Mouse (Mus musculus) heart, postnatal 4 days (tissue): Measurements from ENCODE around the gene Clec12a. TPM values are rescaled to one million over a fixed set of nuclear protein-coding genes. Genes with fewer than 3 reads are reported as not detected.

Experiments
- DNase-seq: peaks from one replicate; pipeline ENCODE4 v3.0.0; 2021
- total RNA-seq, 2 experiments: library from RNA; stranded (reverse); gene quantifications; 2 replicates each; pipeline ENCODE4 v1.2.3; 2021

Gene Clec12a
- total RNA-seq, 2 experiments from 2014 or later: 0.26 to 0.45 TPM

- no peak for DNase-seq
These were observed 38.0 kb downstream of the Clec12a start for GRCm38 (mm10) chr6:129380454-129380853.

GRCm38 (mm10) chr6:129381736-129382135 lies 39.2 kb downstream of the Clec12a start:
- no peak for DNase-seq

GRCm38 (mm10) chr6:129383466-129383865 lies 41.0 kb downstream of the Clec12a start:
- peak; percentile 21 for DNase-seq

- no peak for DNase-seq
These were observed 42.5 kb downstream of the Clec12a start for GRCm38 (mm10) chr6:129385000-129385399.

GRCm38 (mm10) chr6:129385774-129386173 lies 43.3 kb downstream of the Clec12a start, which contains the start of gene Clec12b:
Gene Clec12b, minus strand, starts transcription at chr6:129385874.
- DNase-seq: no peak

GRCm38 (mm10) chr6:129393087-129393720 lies 50.7 kb downstream of the Clec12a start:
- DNase-seq: no peak

- no peak for DNase-seq
These were observed 51.2 kb downstream of the Clec12a start for GRCm38 (mm10) chr6:129393732-129394131.

GRCm38 (mm10) chr6:129396997-129397396 lies 54.5 kb downstream of the Clec12a start, which contains the start of gene Clec1b:
Gene Clec1b, plus strand, starts transcription at chr6:129397297.
- no peak for DNase-seq

GRCm38 (mm10) chr6:129399945-129400344 lies 57.5 kb downstream of the Clec12a start:
- peak; percentile 57 for DNase-seq

- no peak for DNase-seq
These were observed 59.9 kb downstream of the Clec12a start for GRCm38 (mm10) chr6:129402404-129402803.

GRCm38 (mm10) chr6:129403391-129403790 lies 60.9 kb downstream of the Clec12a start:
- DNase-seq: no peak

- no peak for DNase-seq
These were observed 63.5 kb downstream of the Clec12a start for GRCm38 (mm10) chr6:129405999-129406398.

GRCm38 (mm10) chr6:129407324-129407723 lies 64.8 kb downstream of the Clec12a start:
- no peak for DNase-seq

GRCm38 (mm10) chr6:129408562-129408961 lies 66.1 kb downstream of the Clec12a start, which contains the start of gene Clec9a:
Gene Clec9a, plus strand, starts transcription at chr6:129408862.
- no peak for DNase-seq

GRCm38 (mm10) chr6:129414177-129414576 lies 71.7 kb downstream of the Clec12a start:
- DNase-seq: no peak

Other genes starting within 250 kb of the Clec12a start
- gene Clec2e, start 241.8 kb upstream of the Clec12a start, total RNA-seq: not detected
- 10 to 100 TPM; 14.5 to 19.7 TPM for gene Clec2d, start 162.1 kb upstream of the Clec12a start, total RNA-seq
- gene Cd69, start 67.3 kb upstream of the Clec12a start, total RNA-seq: not detected
- not detected for gene 4922502D21Rik, start 10.9 kb upstream of the Clec12a start, total RNA-seq
- under 1 TPM in 1 of 2 experiments, not detected in 1; 0.18 TPM for gene Clec12b, start 43.2 kb downstream of the Clec12a start, total RNA-seq
- gene Clec1b, start 54.6 kb downstream of the Clec12a start, total RNA-seq: under 1 TPM; 0.60 to 0.65 TPM
- not detected for gene Clec9a, start 66.2 kb downstream of the Clec12a start, total RNA-seq
- gene Clec1a, start 109.3 kb downstream of the Clec12a start, total RNA-seq: 10 to 100 TPM; 10.6 to 13.2 TPM
- gene Olr1, start 164.5 kb downstream of the Clec12a start, total RNA-seq: under 1 TPM; 0.26 to 0.41 TPM
- not detected for gene Tmem52b, start 169.9 kb downstream of the Clec12a start, total RNA-seq
- 10 to 100 TPM; 40.0 to 40.2 TPM for gene Gabarapl1, start 190.5 kb downstream of the Clec12a start, total RNA-seq
- not detected for gene Klre1, start 235.2 kb downstream of the Clec12a start, total RNA-seq
- not detected for gene Klrd1, start 249.1 kb downstream of the Clec12a start, total RNA-seq